Mouse (Mus musculus) small intestine, adult 2 months (tissue): Measurements from ENCODE around the gene Myo3a.

Source experiments
- CTCF ChIP-seq: fragments of 200-500 bp; IDR thresholded peaks from 2 replicates; pipeline ENCODE4 v1.5.1; 2012; ENCODE audit warnings: low read depth, mild to moderate bottlenecking, control low read depth, inconsistent platforms, low read length, moderate library complexity, mixed read lengths; ENCODE audit not compliant: insufficient replicate concordance, insufficient read length; ENCODE audit errors: extremely low read depth
- POLR2A ChIP-seq: fragments of 200-500 bp; IDR thresholded peaks from 2 replicates; pipeline ENCODE4 v1.6.1; 2012; ENCODE audit warnings: low read depth, mild to moderate bottlenecking, control low read depth, inconsistent platforms, low read length, moderate library complexity

- no peak for TF ChIP-seq CTCF
- TF ChIP-seq POLR2A: no peak
These were observed 66.5 kb downstream of the Myo3a start for GRCm38 (mm10) chr2:22293579-22294446.
